Mouse (Mus musculus): ENCODE measurements around the gene Heatr6.

Gene Heatr6

DNA sequence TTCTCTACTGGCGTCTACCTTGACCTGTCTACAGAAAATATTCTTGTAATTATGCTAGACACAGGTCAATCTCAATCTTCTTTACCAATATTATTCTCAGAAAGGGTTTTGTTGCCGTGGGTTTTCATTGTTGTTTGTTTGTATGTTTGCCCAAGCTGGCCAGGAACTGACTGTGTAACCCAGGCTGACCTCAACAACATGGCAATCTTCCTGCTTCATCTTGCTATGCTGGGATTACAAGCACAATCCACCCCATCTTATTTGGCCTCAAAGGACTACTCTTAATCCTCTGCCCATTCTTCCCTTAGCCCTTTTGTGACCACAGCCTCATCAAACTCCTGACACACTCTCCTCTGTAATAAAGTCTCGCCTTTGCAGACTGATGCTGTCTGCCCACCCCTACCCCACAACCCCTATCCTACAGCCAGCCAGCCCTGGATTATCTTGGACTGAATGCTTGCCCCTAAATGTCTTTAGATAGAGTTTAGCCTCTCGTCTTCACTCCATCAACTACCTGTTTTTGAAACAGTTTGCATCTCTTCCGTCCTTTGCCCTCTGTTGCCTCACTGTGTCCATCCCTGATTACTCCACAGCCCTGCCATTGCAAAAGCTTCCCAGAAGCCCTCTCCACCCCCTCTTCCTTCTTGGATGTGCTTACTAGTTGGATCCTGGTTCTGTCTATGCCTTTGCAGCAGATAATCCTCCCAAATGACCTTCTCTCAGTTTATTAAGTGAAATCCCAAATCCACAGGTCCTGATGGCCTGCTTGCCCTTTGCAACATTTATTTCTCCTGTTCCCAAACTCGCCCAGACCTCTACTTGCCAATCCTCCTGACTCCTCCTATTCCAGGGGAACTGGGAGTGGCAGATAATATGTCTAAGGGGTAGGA lies 5.9 kb upstream of the Heatr6 start:
- in situ Hi-C loops (cut with MboI, MseI): no loop called here

DNA sequence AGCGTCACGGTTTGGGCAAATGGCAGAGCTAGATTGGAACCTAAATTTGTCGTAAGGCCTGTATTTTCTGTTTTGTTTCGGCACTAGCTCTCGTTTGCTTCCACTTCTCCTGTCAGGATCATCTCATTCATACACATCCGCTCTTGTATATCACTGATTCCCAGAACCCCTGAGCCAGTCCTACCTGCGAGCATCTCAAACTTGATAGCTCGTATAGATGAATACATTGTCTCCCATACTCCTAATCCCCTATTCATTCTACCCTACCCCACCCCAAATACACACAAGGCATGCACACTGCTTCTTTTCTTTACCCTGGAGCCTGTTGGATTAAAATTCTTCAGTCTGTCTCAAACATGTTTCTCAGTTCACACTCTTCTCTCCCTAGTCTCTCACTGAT lies 731 bp downstream of the Heatr6 start:
- in situ Hi-C loops (cut with MboI, MseI): no loop called here

DNA sequence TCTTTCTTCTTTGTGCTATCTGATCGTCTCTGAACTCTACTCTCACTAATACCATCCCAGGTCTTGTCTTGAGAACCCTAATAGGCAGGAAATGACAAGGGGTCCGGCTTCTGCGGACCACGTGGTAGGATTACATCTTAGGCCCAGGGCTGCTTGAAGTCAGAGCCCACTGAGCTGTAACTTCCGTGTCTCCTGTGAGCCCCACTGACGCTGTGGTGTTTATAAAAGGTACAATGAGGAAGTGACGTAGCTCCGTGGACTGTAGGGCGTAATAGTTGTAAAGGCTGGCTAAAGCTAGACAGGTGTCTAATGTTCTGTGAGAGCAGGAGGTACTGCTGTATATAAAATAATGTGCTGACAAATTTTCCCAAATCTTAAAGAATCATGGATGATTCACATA lies 13.8 kb downstream of the Heatr6 start:
- in situ Hi-C loops (cut with MboI, MseI): no loop called here

DNA sequence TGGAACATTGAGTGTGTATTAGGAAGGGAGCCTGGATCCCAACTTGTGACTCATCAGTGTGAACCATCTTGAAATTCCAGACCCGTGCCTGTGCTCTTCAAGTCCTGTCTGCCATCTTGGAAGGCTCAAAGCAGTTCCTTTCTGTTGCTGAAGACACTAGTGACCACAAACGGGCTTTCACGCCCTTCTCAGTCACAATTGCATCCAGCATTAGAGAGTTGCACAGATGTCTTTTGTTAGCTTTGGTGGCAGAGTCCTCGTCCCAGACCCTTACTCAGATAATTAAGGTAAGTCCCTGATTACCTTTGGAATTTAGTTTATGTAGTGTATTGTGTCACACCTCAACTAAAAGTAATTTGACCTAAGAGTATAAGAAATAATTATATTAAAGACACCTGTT lies 15.5 kb downstream of the Heatr6 start:
- in situ Hi-C loops (cut with MboI, MseI): no loop called here

DNA sequence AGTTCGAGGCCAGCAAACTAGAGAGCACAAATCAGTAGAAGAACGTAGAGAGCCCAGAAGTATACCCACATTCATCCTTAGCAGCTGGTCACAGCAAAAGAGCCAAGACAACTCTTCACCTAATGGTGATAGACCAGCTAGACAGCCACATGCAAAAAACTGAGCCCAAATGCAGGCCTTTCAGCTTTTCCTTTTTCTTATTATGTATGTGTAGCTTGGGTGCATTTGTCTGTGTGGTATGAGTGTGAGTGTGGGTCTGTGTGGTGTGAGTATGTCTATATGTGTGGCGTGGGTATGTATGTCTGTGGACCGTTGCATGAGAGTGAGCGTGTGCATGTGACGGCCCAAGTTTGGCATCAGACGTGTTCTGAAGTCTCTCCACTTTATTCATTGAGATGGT lies 17.5 kb downstream of the Heatr6 start:
- in situ Hi-C loops (cut with MboI, MseI): no loop called here

DNA sequence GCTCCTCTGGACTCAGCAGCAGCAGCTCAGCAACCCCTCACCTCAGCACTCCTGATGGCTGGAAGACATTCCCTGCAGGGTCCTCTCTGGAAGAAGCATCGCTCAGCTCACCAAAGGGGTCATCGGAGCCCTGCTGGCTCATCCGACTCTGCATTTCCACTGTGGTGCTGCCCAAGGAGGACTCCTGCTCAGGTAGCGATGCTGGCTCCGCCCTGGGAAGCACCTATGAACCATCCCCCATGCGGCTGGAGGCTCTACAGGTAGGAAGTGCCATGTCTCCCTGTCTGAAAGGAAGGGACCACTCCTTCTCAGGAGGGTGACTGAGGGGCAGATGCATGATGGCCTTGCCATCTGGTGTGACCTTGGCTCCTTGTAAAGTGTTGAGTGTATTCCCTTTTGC lies 18.8 kb downstream of the Heatr6 start:
- in situ Hi-C loops (cut with MboI, MseI): no loop called here

DNA sequence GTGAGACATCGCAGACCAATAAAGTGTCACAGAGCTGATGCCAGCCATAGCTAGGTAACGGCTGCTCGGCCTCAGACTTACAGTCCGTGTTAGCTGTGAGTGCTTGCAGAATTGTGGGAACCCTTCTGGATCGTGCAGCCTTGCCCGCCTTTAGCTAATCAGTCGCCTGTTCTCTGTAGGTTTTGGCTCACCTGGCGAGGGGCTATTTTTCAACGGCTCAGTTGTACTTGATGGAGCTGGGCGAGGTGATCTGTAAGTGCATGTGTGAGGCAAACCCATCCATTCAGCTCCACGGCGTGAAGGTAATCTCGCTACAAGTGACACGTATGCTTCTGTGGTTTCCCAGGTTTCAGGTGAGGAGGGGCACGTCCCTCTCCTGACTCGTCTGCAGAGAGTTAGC lies 20.2 kb downstream of the Heatr6 start:
- in situ Hi-C loops (cut with MboI, MseI): no loop called here

DNA sequence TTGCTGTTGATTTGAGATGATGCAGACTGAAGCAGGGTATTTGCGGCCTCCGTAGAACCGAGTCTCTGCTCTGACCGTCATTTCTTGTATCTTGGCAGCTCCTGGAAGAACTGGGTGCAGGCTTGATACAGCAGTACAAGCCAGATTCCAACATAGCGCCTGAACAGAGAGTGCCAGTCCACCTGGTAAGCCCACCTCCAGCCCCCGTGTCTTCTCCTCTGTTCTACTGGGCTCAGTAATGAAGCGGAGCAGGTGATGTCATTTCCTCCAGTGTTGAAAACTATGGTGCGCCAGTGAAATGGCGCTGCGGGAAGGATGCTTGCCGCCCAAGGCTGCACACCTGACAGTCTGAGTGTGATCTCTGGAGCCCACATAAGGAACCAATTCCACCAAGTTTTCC lies 20.8 kb downstream of the Heatr6 start:
- in situ Hi-C loops (cut with MboI, MseI): no loop called here

DNA sequence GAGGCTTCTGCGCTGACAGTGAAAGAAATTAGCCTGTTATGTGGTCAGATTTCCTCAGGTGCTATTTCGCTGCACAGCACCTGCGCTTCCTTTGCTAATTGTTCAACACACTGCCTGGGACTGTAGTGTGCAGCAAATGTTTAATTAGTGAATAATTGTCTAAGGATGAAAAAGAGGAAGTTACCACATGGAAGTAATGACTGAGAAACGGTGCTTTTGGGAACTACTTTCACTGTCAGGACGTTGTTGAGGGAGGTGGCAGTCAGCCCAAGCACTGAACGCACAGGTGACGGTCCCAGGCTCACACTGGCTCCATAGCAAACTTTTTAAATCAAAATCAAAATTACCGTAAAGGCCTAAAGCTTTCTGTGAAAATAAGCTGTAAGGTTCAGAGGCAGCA lies 23.3 kb downstream of the Heatr6 start:
- in situ Hi-C loops (cut with MboI, MseI): no loop called here

DNA sequence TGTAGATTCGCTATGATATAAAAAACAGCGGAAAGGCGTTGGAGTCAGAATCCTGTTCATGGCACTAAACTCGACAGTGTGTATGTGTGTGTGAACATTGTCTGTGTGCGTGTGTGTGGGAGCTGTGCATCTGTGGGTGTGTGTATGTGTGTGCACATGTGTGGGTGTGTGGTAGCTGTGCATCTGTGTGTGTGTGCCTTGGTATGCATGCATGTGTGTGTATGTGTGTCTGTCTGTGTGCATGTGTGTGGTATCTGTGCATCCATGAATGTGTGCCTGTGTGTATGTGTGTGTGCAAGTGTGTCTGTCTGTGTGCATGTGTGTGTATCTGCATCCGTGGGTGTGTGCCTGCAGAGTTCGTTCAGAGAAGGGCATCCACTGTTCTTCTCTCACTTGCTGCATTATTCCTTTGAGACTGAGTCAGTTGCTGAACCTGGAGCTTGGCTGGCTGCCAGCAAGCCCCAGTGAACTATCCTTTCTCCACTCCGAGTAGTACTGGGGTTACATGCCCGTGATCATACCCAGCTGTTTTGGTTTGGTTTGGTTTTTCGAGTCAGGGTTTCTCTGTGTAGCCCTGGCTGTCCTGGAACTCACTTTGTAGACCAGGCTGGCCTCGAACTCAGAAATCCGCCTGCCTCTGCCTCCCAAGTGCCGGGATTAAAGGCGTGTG lies 30.6 kb downstream of the Heatr6 start:
- in situ Hi-C loops (cut with MboI, MseI): no loop called here

DNA sequence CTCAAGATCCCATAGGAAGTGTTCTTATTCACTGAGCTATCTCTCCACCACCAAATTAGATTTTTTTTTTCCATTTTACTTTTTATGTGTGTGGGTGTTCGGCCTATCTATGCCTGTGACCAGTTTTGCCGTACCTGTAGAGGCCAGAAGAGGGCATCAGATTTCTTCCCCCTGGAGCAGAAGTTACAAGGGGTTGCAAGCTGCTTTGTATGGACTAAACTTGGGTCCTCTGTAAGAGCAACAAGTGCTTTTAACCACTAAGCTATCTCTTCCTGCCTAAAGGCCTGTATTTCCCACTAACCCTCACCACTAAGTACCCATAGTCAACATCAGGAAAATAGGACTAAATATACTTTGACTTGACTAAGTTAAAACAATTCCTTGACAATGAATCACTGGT lies 31.2 kb downstream of the Heatr6 start:
- in situ Hi-C loops (cut with MboI, MseI): no loop called here

DNA sequence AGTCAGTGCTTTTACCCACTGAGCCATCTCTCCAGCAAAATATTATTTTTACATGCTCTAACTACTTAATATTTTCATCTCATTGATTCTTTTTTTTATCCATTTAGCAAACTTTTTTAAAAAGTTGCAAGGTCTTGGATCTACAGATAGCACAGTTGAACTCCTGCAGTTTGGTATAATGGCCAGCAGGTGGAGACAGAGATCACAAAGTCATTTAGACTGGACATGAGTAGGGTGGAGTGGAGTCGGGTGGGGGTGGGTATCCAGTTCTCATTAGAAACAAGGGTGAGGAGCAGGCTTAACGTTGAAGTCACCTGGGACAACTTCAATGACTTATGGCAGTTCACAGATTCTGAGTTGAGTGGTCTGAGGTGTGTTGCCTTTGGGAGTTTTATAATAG lies 31.9 kb downstream of the Heatr6 start:
- in situ Hi-C loops (cut with MboI, MseI): no loop called here

DNA sequence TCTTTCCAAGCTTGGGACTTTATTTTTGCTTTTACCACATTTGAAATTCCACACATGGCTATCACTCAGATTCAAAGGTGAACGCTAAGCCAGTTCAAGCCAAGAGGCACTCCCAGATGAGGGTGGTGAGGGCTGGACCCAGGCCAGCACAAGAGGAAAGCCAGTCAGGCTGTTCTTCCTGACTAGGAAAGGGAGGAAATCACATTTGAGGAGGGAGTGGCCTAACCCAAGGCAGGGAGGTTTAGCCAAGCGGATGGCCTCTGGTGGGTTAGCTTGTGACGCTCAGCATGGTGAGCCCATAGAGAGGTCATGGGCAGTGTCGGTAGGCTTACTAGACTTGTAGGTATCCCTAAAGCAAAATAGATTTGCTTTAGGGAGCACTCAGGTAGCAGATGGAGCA lies 33.3 kb downstream of the Heatr6 start:
- in situ Hi-C loops (cut with MboI, MseI): no loop called here

DNA sequence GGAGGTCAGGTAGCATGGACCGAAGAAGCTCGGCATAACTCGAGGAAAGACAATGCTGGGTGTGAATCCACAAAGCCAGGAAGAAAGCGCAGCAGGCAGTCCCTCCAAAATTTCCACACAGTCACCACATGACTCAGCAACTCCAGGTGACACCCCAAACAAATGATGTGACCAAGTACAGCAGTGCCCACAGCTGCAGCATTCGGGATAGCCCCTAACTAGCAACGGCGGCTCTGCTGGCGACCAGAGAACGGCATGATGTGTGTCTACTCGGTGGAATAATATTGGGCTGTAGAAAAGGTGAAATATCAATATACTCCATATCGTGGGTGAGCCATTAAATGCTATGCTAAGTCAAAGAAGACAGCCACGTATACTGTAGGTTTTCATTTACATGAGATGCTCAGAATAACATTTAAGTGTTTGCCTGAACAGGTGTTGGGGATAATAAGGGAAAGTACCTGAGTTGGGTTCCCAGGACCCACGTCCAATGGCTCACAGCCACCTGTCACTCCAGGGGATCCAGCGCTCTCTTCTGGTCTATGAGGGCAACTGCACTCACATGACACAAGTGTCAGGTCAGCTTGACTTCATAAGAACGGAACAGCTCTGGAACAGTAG lies 34.0 kb downstream of the Heatr6 start:
- in situ Hi-C loops (cut with MboI, MseI): no loop called here

DNA sequence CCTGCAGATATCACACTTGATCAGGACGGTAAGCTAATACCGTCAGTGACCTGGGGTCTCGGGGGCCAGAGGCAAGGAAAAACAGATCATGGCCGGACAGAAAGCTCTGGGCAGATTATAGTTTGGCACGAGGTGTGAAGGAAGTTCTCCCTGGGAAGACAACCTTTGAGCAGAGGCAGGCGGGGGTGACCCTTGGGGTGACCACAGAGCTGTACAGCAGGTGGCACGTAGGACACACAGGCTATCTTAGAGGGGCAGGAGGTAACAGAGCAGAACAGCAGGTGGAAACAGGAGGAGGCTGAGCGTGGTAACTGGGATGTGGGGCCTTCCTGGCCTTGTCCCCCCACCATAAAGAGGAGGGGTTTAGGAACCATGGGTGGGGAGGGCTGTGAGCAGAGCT lies 34.8 kb downstream of the Heatr6 start:
- in situ Hi-C loops (cut with MboI, MseI): no loop called here

DNA sequence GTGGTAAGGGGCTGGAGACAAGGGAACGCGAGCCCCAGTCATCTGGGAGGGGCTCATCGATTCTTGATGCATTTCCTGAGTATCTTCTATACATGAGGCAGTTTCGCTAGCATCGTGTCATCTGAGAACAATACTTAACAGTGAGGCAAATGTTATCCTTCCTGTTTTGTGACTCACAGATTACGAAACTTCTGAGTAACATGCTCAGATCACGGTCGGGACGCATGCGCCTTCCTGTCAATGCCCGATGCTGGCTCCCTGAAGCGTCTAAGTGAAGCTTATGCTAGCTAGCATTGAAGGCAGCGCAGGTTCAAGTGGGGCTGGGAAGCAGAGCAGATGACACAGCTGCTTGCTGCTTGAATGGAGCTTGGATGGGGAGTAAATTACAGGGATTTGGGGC lies 35.8 kb downstream of the Heatr6 start:
- in situ Hi-C loops (cut with MboI, MseI): no loop called here

DNA sequence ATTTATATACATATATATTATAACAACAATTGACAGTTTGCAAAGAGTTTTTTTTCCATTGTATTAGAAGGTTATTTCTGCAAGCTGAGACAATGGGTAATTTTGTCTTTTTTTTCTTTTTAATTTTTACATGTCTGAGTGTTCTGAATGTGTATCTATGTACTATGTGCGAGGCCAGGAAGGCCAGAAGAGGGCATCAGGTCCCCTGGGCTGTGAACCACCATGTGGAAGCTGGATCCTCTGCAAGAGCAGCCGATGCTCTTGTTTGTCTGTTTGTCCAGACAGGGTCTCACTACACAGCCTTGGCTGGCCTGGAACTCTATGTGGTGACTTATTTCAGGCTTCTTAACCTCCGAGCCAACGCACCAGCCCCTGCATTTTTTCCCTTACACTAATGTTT lies 37.6 kb downstream of the Heatr6 start:
- in situ Hi-C loops (cut with MboI, MseI): no loop called here

DNA sequence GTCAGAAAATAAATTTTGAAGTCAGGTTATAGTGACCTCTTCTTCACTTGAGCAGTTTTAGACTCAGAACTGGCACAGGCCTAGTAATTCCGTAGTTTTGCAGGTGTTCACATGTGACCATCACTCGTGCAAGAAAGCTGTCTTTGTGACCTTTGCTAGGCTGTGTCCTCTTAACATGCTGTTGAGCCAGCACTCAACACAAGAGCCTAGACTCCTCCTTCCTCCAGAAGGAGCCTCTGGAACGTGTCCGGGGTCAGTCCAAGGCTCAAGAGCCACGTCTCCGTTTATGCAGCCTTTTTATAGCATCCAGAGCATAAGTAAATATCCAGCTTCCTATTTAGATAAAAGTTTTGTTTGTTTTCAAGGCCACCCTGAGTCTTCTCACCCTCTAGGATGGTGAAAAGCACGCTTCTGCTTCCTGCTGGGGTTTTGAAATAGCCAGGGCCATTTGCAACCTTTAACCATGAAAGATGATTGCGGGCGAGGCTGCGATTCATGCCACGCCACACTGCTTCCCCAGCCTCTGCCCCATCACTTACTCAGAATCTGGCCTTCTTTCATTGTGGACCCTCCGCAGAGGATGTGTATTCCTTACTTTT lies 38.9 kb downstream of the Heatr6 start:
- in situ Hi-C loops (cut with MboI, MseI): no loop called here

DNA sequence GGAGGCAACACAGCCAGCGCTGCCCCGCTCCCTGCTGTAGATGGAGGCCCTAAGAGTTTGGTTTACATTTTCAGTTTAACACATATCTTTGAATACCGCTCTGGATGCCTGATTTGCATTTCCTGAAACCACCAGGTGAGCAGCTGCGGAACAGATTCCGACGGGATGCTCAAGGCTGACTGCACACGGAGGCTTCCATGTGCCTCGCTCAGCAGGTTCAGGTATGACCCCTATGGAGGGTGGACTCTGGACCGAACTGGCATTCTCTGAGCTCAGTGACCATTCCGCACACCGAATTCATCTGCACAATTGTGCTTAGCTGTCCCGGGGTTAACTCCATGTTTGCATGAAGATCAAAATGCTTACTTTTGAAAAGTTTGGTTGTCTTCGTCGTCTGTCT lies 39.8 kb downstream of the Heatr6 start:
- in situ Hi-C loops (cut with MboI, MseI): no loop called here

DNA sequence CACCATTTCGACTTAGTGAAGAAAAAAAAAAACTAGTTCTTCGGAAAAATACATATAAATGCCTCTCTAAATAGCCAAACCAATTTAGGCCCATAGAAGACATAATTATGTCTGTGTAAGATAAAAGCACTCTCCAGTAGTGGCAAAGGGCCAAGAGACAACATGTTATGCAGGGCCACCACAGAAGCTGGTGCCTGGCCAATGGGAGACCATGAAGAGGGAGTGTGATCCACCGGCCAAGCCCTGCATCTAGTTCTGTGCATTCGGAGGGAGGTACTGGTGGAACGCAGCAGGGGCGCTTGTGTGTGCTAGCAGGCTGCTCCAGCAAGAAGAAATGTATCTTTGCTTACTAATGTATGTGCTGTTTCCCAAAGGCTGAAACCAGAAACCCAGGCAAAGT lies 42.6 kb downstream of the Heatr6 start:
- in situ Hi-C loops (cut with MboI, MseI): no loop called here

DNA sequence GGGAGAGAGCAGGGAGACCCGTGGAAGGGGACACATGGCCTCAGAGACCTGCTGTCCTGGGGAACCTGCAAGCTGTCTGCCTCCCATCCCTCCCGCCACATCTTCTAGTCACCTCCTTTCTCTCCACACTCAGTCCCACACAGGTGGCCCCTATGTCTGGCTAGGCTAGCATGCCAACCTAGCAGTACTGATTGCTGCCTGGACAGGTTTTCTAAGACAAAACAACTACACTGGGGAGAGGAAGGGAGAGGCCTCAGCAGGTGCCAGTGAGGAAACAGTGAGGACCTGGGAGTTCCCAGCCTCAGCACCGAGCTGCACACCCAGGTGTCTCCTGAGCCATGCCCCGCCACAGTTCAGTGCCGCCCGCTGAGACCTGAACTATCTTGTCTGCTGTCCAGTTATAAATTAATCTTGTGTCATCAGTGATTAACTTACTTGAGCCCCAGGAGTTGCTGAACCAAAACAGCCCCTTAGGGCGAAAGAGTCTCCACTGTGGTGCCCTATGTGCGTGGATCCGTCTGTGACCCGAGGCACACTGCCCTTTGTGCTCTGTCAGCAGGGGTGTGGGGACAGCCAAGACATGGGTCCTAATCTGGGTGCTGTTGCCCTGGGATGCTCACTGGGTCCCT lies 43.6 kb downstream of the Heatr6 start:
- in situ Hi-C loops (cut with MboI, MseI): no loop called here

DNA sequence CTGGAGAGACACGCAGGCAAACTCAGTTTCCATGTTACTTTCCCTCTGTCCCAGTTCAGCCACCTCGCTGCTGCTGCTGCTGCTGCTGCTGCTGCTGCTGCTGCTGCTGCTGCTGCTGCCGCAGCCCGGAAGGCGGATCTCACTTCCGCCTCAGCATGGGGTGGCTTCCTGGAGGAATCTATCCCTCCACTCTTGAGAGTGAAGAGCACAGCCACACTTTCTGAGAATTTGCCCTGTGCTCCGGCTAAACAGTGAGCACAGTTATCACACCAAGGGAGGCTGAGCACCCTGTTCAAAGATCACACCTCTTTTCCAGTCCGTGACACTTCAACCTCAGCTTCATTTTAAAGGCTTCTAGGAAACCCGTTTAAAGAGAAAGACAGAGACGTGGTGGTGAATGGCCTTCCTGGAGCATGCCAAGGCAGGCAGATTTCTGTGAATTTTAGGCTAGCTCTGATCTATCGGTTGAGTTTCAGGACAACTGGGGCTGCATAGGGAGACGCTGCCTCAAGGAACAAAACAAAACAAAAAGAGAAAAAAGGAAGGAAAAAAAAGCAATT lies 46.5 kb downstream of the Heatr6 start:
- in situ Hi-C loops (cut with MboI, MseI): loop anchor here (5.0 kb wide), 1 partner anchor 117 kb away; no protein-coding TSS in a partner anchor

Measured in T-helper 1 cell (primary cell).